Mouse (Mus musculus) midbrain, embryonic 16.5 days (tissue): ENCODE data around the gene 0610040J01Rik. TPM values are rescaled to one million over a fixed set of nuclear protein-coding genes. Genes with fewer than 3 reads are reported as not detected.
"Not testable (repeated sequence)": the region's sequence is repeated elsewhere in the genome, so short reads cannot be mapped to it uniquely, and the experiment has no call there.

Experiments
- ATAC-seq: fragments of 200-750 bp; cut with Nextera tagmentation; 2 replicates; pipeline ENCODE4 v1.8.0; 2017; ENCODE audit warnings: moderate TSS enrichment
- H3K27ac ChIP-seq: fragments of 300-500 bp; sonication (generic); 2 replicates; pipeline ENCODE4 v1.5.1; 2014; ENCODE audit warnings: mild to moderate bottlenecking, low read length, mixed read lengths
- H3K27me3 ChIP-seq: fragments of 300-500 bp; sonication (generic); 2 replicates; pipeline ENCODE4 v1.6.1; 2014; ENCODE audit warnings: low read depth, low read length, mixed read lengths; ENCODE audit not compliant: control insufficient read depth, insufficient read depth
- H3K36me3 ChIP-seq: fragments of 300-500 bp; sonication (generic); 2 replicates; pipeline ENCODE4 v1.6.1; 2014; ENCODE audit warnings: mild to moderate bottlenecking, low read length, moderate library complexity, mixed read lengths; ENCODE audit not compliant: control insufficient read depth, insufficient read depth
- H3K4me1 ChIP-seq: fragments of 300-500 bp; sonication (generic); 2 replicates; pipeline ENCODE4 v1.6.1; 2014; ENCODE audit warnings: mild to moderate bottlenecking, low read length, mixed read lengths; ENCODE audit not compliant: control insufficient read depth, insufficient read depth
- H3K4me2 ChIP-seq: fragments of 300-500 bp; sonication (generic); 2 replicates; pipeline ENCODE4 v1.6.1; 2014; ENCODE audit warnings: mild to moderate bottlenecking, low read length, mixed read lengths
- H3K4me3 ChIP-seq: fragments of 300-500 bp; sonication (generic); 2 replicates; pipeline ENCODE4 v1.5.1; 2014; ENCODE audit warnings: low read depth, mild to moderate bottlenecking, low read length, moderate library complexity, mixed read lengths
- H3K9ac ChIP-seq: fragments of 300-500 bp; sonication (generic); 2 replicates; pipeline ENCODE4 v1.6.1; 2014; ENCODE audit warnings: low read depth, low read length, mixed read lengths
- H3K9me3 ChIP-seq: fragments of 300-500 bp; sonication (generic); replicated peaks from 2 replicates; pipeline ENCODE4 v1.6.1; 2014; ENCODE audit warnings: mild to moderate bottlenecking, low read length, mixed read lengths; ENCODE audit not compliant: control insufficient read depth, poor library complexity, severe bottlenecking
- WGBS: fragments of 180-500 bp; shearing (Covaris S2); extraction: QIAGEN DNeasy Blood & Tissue Kit; methylation state at CpG from one replicate; pipeline ENCODE4 v1.1.7; 2014; 5-methylcytosine and 5-hydroxymethylcytosine counted together
- polyA plus RNA-seq: library from polyadenylated mRNA; unstranded; fragments of >200 nt; fragmentation: Nextera tagmentation; extraction: Ambion mirVana; gene quantifications from 2 replicates; pipeline ENCODE4 v1.2.1, GENCODE M21; 2015

The 0610040J01Rik gene
- polyA plus RNA-seq, 1 experiment from 2014 or later = 3.2 TPM

- no peaks in the 10 kb centered on the region for H3K4me1 ChIP-seq
- no peak overlapping the region for H3K4me3 ChIP-seq
- no peak overlapping the region for H3K27ac ChIP-seq
- H3K4me2 ChIP-seq = no peak overlapping the region
- no peaks in the 10 kb centered on the region for H3K27me3 ChIP-seq
- no peaks in the 10 kb centered on the region for H3K9me3 ChIP-seq
- H3K36me3 ChIP-seq = no peaks in the 10 kb centered on the region
- ATAC-seq = no peak
- 36% methylated on average over 6 of the region's 6 CpGs for WGBS
- H3K9ac ChIP-seq = no peak overlapping the region
Measured at GRCm38 (mm10) chr5:63886709-63887108, 74.5 kb downstream of the 0610040J01Rik start.

- H3K4me2 ChIP-seq = no peak overlapping the region
- no peaks in the 10 kb centered on the region for H3K4me1 ChIP-seq
- WGBS = 96% methylated on average over 4 of the region's 4 CpGs
- H3K9me3 ChIP-seq = no peaks in the 10 kb centered on the region
- no peaks in the 10 kb centered on the region for H3K27me3 ChIP-seq
- no peak overlapping the region for H3K4me3 ChIP-seq
- no peak overlapping the region for H3K9ac ChIP-seq
- no peaks in the 10 kb centered on the region for H3K36me3 ChIP-seq
- no peak overlapping the region for H3K27ac ChIP-seq
- ATAC-seq = no peak
Measured at GRCm38 (mm10) chr5:63887111-63887510, 74.9 kb downstream of the 0610040J01Rik start.

- 73% methylated on average over 4 of the region's 4 CpGs for WGBS
- no peak for ATAC-seq
Measured at GRCm38 (mm10) chr5:63891241-63891640, 79.1 kb downstream of the 0610040J01Rik start.

GRCm38 (mm10) chr5:63891912-63892311 lies 79.7 kb downstream of the 0610040J01Rik start:
- no peak overlapping the region for H3K4me2 ChIP-seq
- WGBS = 88% methylated on average over 6 of the region's 6 CpGs
- no peaks in the 10 kb centered on the region for H3K4me1 ChIP-seq
- H3K27me3 ChIP-seq = no peaks in the 10 kb centered on the region
- no peaks in the 10 kb centered on the region for H3K36me3 ChIP-seq
- no peaks in the 10 kb centered on the region for H3K9me3 ChIP-seq
- H3K9ac ChIP-seq = no peak overlapping the region
- H3K4me3 ChIP-seq = no peak overlapping the region
- H3K27ac ChIP-seq = no peak overlapping the region
- ATAC-seq = no peak

More at GRCm38 (mm10) chr5:63891241-63891640, 79.1 kb downstream of the 0610040J01Rik start:
- Histone ChIP-seq H3K9me3 (no peaks in the 10 kb centered on the region), H3K36me3 (no peaks in the 10 kb centered on the region), H3K27me3 (no peaks in the 10 kb centered on the region), H3K9ac (no peak overlapping the region), H3K4me2 (no peak overlapping the region), H3K4me1 (no peaks in the 10 kb centered on the region), H3K4me3 (no peak overlapping the region), H3K27ac (no peak overlapping the region)

GRCm38 (mm10) chr5:63897001-63897819 lies 85.0 kb downstream of the 0610040J01Rik start:
- H3K4me1 ChIP-seq, H3K27ac ChIP-seq, ATAC-seq, H3K4me3 ChIP-seq, H3K9ac ChIP-seq, H3K27me3 ChIP-seq, H3K36me3 ChIP-seq, H3K4me2 ChIP-seq, H3K9me3 ChIP-seq: not testable (repeated sequence)
- 86% methylated on average over 5 of the region's 5 CpGs for WGBS

- 83% methylated on average over 3 of the region's 3 CpGs for WGBS
- no peaks in the 10 kb centered on the region for H3K9me3 ChIP-seq
- H3K27ac ChIP-seq = no peak overlapping the region
- no peaks in the 10 kb centered on the region for H3K36me3 ChIP-seq
- no peaks in the 10 kb centered on the region for H3K27me3 ChIP-seq
- no peak overlapping the region for H3K4me3 ChIP-seq
- no peak overlapping the region for H3K9ac ChIP-seq
- no peaks in the 10 kb centered on the region for H3K4me1 ChIP-seq
- H3K4me2 ChIP-seq = no peak overlapping the region
- ATAC-seq = no peak
Measured at GRCm38 (mm10) chr5:63897820-63898110, 85.6 kb downstream of the 0610040J01Rik start.

- 85% methylated on average over 3 of the region's 3 CpGs for WGBS
Measured at GRCm38 (mm10) chr5:63903329-63903728, 91.2 kb downstream of the 0610040J01Rik start.

GRCm38 (mm10) chr5:63906149-63907093 lies 94.3 kb downstream of the 0610040J01Rik start:
- H3K36me3 ChIP-seq = no peaks in the 10 kb centered on the region
- H3K27ac ChIP-seq = no peak overlapping the region
- 42% methylated on average over 13 of the region's 13 CpGs for WGBS
- no peak overlapping the region for H3K4me3 ChIP-seq
- no peaks in the 10 kb centered on the region for H3K4me1 ChIP-seq
- H3K9ac ChIP-seq = no peak overlapping the region
- peak; percentile 87 for ATAC-seq
- no peak overlapping the region for H3K4me2 ChIP-seq
- H3K9me3 ChIP-seq = no peaks in the 10 kb centered on the region
- no peaks in the 10 kb centered on the region for H3K27me3 ChIP-seq

More at GRCm38 (mm10) chr5:63903329-63903728, 91.2 kb downstream of the 0610040J01Rik start:
- Histone ChIP-seq H3K4me1 (no peaks in the 10 kb centered on the region), H3K27ac (no peak overlapping the region), H3K4me2 (no peak overlapping the region), H3K9me3 (no peaks in the 10 kb centered on the region), H3K4me3 (no peak overlapping the region), H3K36me3 (no peaks in the 10 kb centered on the region), H3K9ac (no peak overlapping the region), H3K27me3 (no peaks in the 10 kb centered on the region)
- no peak for ATAC-seq

GRCm38 (mm10) chr5:63907513-63907912 lies 95.3 kb downstream of the 0610040J01Rik start:
- WGBS = 81% methylated on average over 4 of the region's 4 CpGs
- H3K36me3 ChIP-seq = no peaks in the 10 kb centered on the region
- H3K9ac ChIP-seq = no peak overlapping the region
- no peak overlapping the region for H3K4me3 ChIP-seq
- no peak overlapping the region for H3K4me2 ChIP-seq
- no peak overlapping the region for H3K27ac ChIP-seq
- ATAC-seq = no peak
- no peaks in the 10 kb centered on the region for H3K9me3 ChIP-seq
- H3K27me3 ChIP-seq = no peaks in the 10 kb centered on the region
- no peaks in the 10 kb centered on the region for H3K4me1 ChIP-seq
